Mouse (Mus musculus): ENCODE measurements at regions not wholly inside any gene's neighbourhood (a gene's known extent, or its start where the extent isn't known, plus 50 kb on each side); places are given as distances from the start of the nearest gene placed in this dataset.

DNA sequence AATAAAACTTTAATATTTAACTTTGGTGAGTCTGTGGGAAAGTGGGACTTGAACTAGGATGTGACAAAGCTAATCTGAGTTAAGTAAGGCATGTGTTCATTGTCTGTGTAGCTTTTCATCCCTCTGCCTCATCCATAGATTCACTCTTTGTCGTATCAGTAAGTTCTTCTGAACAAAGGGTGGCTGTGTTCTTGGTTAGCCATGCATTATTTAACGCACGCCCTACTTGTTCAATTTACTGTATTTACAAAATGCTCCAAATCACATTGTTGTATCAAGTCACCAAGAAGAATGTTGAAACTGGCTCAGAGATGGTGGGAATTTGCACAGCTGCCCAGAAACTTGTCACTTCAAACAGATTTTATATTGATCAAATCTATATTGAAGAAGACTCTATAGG, 132.2 kb upstream of the Meis1 start:
- no peak for TF ChIP-seq CTCF (IDR thresholded peaks at IDR 0.05; ENCODE audit: control insufficient read depth, insufficient read depth, insufficient replicate concordance, low read depth, low read length)
- TF ChIP-seq POLR2A (IDR thresholded peaks at IDR 0.05; ENCODE audit: control insufficient read depth, low read depth, low read length), result no peak

Measured in testis, adult 2 months (tissue).